Mouse (Mus musculus) liver, postnatal 0 days (tissue): ENCODE data around the gene Ppm1l.

Experiments
- CTCF ChIP-seq: sonication (generic); IDR thresholded peaks from 2 replicates; pipeline ENCODE4 v1.5.1; 2016; ENCODE audit warnings: antibody characterized with exemption, low read depth
- EP300 ChIP-seq: IDR thresholded peaks from 2 replicates; pipeline ENCODE4 v1.6.1; 2016; ENCODE audit warnings: antibody characterized with exemption, low read depth, mild to moderate bottlenecking

DNA sequence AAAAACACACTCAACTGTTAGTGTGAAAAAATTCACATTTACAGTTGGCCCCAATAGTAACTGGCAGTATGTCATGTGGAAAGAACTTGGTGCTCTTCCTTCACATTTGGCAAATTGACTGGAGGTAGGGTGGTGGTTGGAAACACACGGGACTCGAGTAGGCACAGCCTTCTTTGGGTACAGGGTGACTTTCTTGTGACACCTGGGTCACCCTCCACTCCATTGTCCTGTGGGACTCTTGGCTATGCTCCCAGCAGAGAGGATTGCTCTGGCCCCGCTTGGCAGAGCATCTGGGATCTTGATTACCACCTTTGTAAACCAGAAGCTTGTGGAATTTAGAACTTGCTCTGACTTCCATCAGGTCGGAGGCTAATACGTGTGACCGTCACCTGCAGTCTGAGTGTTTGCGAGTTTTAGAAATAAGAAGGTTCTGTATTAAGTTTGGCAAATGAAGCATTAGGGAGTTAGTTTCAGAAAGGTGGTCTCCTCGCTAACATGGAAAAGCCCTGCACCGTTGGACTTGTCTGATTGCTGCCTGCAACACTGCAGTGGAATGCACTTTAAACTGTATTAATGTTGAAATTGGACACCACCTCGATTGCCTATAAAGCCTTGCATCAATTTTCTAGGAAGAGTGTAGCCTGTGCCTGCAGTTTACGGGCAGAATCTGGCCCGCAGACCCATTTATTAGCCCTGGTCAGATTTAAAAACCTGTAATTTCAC lies 41.4 kb downstream of the Ppm1l start:
- TF ChIP-seq CTCF (no peak), EP300 (no peak)
